Mouse (Mus musculus): ENCODE results near the gene Orai3.

The Orai3 gene

DNA sequence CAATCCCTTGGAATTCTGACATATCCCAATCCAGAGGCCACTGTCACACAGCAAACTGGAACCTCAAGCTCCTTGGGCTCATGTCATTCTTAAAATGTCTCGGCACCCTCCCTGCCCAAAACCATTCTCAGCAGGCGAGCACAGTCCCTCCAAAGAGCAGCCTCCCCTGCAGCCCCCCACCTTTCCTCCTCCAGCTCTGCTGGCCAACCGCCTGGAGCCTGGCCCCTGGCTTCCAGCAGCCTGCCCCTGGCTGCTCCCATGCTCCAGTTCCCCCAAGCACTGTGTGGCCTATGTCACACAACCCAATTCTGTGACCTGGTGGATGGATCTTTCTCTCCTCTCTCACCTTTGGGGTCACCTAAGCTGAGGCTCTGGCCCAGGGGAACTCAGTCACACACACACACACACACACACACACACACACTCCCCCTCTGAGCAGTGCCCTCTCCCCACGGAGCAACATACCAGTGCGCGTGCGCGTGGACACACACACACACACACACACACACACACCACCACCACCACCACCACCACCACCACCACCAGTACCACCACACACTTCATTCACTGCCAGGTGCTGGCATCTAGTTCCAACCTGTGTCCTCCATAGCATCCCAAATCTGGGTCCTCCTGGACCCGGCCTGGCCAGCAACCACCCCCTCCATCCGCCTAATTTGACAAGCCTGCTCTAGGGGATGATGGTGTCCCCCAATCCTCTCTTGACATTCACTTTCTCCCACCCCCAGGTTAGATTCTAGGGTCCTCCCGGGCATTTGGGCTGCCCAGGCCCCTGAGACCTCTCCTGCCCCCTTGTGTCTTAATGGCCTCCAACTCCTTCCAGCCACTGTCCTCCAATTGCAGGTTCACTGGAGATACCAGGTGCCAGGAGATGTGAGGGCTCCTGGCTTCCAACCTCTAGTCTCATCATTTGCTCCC, 53.9 kb downstream of the Orai3 start:
- DNase-seq (ENCODE audit: extremely low read depth, insufficient read length, low spot score), result no peak

GRCm38 (mm10) chr7:127824176-127824871, 54.7 kb downstream of the Orai3 start, which contains the start of the genes Stx4a and Stx1b:
Stx4a (plus strand) TSS chr7:127824294.
Stx1b (minus strand) TSS chr7:127824549.
- no peak for DNase-seq (ENCODE audit: extremely low read depth, insufficient read length, low spot score)

All from 3134 (cell line).